Mouse (Mus musculus): ENCODE data around the gene Ccdc189.
"Not testable (repeated sequence)": the region's sequence is repeated elsewhere in the genome, so short reads cannot be mapped to it uniquely, and the experiment has no call there.

- TF ChIP-seq CTCF (IDR thresholded peaks at IDR 0.05; ENCODE audit: low read depth); EP300 (optimal IDR thresholded peaks at IDR 0.05): not testable (repeated sequence)
These were observed 30.0 kb upstream of the Ccdc189 start for GRCm38 (mm10) chr7:127618402-127618801.
